Mouse (Mus musculus): ENCODE measurements around the gene Flii. TPM values are rescaled to one million over a fixed set of nuclear protein-coding genes. Genes with fewer than 3 reads are reported as not detected.

Gene Flii
- total and polyA plus RNA-seq, 3 experiments: 49.5 to 112 (median 88.6) TPM

- TF ChIP-seq CHD1 (IDR thresholded peaks at IDR 0.05; ENCODE audit: low read depth, low read length): no peak
- no peak for TF ChIP-seq POLR2A (IDR thresholded peaks at IDR 0.05; ENCODE audit: low read depth, low read length)
- no peak for TF ChIP-seq POLR2AphosphoS2 (IDR thresholded peaks at IDR 0.05; ENCODE audit: low read depth, low read length)
- TF ChIP-seq ZC3H11A (IDR thresholded peaks at IDR 0.05; ENCODE audit: low read depth, low read length): no peak
- TF ChIP-seq MAX (IDR thresholded peaks at IDR 0.05; ENCODE audit: low read length): peak; percentile 56; the same call in 1 of the 2 replicates
- TF ChIP-seq KAT2A (IDR thresholded peaks at IDR 0.05; ENCODE audit: insufficient replicate concordance, low read length): no peak
- TF ChIP-seq MYC (IDR thresholded peaks at IDR 0.05; ENCODE audit: low read depth, low read length): no peak
- no peak for TF ChIP-seq RCOR1 (conservative IDR thresholded peaks at IDR 0.05; ENCODE audit: low read depth, low read length)
- TF ChIP-seq EP300 (IDR thresholded peaks at IDR 0.05; ENCODE audit: low read length): 0 out of 2 replicates have a peak, but pooled peaks have one; percentile 34
- no peak for TF ChIP-seq ZNF384 (IDR thresholded peaks at IDR 0.05; ENCODE audit: low read depth, low read length)
- no peak for TF ChIP-seq HCFC1 (IDR thresholded peaks at IDR 0.05; ENCODE audit: low read depth, low read length)
- TF ChIP-seq TBP (conservative IDR thresholded peaks at IDR 0.05; ENCODE audit: low read depth, low read length): no peak
Observed at GRCm38 (mm10) chr11:60703131-60703530, 23.9 kb downstream of the Flii start (continued).

DNA sequence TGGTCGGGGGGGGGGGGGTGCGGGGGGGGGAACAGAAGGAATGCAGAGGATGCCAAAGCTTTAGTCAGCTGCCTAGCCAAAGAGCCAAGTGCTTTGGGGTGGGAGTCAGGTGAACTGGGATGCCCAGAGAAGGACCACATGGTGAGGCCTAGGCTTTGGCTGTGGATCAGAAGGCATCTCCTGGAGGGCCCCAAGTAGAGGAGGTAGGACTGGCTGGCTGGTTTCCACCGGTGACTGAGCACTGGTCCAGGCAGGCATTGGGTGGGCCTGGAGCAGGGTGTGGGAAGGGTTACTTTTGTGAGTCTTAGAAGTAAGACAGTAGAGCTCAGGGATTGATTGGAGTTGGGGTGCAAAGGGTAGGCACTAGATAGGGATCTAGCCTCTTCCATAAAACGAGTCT is 25.5 kb downstream of the Flii start:
- H3K27ac ChIP-seq (ENCODE audit: insufficient read depth, low read depth): no peak overlapping the region
- dilution Hi-C loops (cut with MboI; ENCODE audit: extremely low pct_ligation_motif_present, extremely low pct_unique_long_range_greater_than_20kb, low sequenced_read_pairs): no loop called here
- in situ Hi-C loops (cut with MboI; ENCODE audit: low pct_ligation_motif_present, low pct_unique_long_range_greater_than_20kb, low sequenced_read_pairs): no loop called here

DNA sequence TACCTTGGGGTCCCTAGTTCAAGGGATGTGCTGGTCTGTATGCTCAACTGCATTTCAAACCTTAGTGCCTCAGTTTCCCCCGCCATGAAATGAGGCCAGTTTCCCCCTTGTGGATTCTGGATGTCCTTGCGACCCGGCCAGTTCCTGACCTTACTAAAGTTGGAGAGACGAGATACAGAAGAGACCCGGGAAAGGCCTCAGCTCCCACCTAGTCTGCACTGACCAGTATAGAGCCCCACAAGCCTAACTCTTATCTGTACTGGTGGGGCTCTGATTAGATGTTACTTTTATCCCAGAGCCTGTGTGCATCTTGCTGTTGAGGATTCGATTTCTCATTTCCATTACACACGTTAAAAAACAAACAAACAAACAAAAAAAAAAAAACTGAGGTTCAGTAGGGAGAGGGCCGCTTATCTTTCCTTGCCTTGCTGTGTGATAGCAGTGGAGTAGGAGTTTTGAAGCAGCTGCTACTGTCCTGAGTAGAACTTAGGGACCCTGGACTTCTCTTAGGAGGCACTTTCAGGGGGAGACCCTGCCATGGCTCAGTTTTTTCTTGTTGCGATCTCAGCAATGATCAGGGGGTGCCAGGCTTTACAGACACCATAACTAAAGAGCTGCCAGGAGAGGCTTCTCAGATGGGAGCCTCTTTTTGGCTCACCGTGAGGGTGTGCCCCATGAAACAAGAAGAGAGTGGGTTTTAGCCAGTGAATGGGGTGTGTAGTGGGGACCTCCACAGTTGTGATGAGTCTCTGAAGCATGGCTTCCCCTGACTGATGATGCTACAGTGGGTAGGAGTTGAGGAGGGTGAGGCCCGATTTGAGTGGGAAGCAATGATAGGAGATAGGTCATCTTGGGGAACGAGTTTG is 26.5 kb downstream of the Flii start:
- DNase-seq (ENCODE audit: extremely low read depth): no peak
- dilution Hi-C loops (cut with MboI; ENCODE audit: extremely low pct_ligation_motif_present, extremely low pct_unique_long_range_greater_than_20kb, low sequenced_read_pairs): no loop called here
- TF ChIP-seq ZKSCAN1 (IDR thresholded peaks at IDR 0.05; ENCODE audit: borderline replicate concordance, low read depth, low read length): no peak
- no peak for TF ChIP-seq KAT2A (IDR thresholded peaks at IDR 0.05; ENCODE audit: insufficient replicate concordance, low read length)
- no peak for TF ChIP-seq HCFC1 (IDR thresholded peaks at IDR 0.05; ENCODE audit: low read depth, low read length)
- TF ChIP-seq ZC3H11A (IDR thresholded peaks at IDR 0.05; ENCODE audit: low read depth, low read length): no peak
- no peak for TF ChIP-seq MAZ (IDR thresholded peaks at IDR 0.05; ENCODE audit: low read depth, low read length)
- TF ChIP-seq POLR2AphosphoS2 (IDR thresholded peaks at IDR 0.05; ENCODE audit: low read depth, low read length): no peak
- no peak for TF ChIP-seq MAX (IDR thresholded peaks at IDR 0.05; ENCODE audit: low read length)
- TF ChIP-seq UBTF (IDR thresholded peaks at IDR 0.05; ENCODE audit: low read depth, low read length): no peak
- TF ChIP-seq IRF4 (IDR thresholded peaks at IDR 0.05; ENCODE audit: low read depth, low read length): no peak
- no peak for TF ChIP-seq EP300 (IDR thresholded peaks at IDR 0.05; ENCODE audit: low read length)
- no peak for TF ChIP-seq RCOR1 (conservative IDR thresholded peaks at IDR 0.05; ENCODE audit: low read depth, low read length)
- no peak for TF ChIP-seq E2F4 (IDR thresholded peaks at IDR 0.05; ENCODE audit: insufficient replicate concordance, low read depth, low read length)
- no peak for TF ChIP-seq ZNF384 (IDR thresholded peaks at IDR 0.05; ENCODE audit: low read depth, low read length)
- TF ChIP-seq SMC3 (IDR thresholded peaks at IDR 0.05; ENCODE audit: low read depth, low read length): no peak
- no peak for TF ChIP-seq MEF2A (IDR thresholded peaks at IDR 0.05; ENCODE audit: borderline replicate concordance, low read depth, low read length)
- no peak for TF ChIP-seq CHD1 (IDR thresholded peaks at IDR 0.05; ENCODE audit: low read depth, low read length)

More for the DNA sequence above, 25.5 kb downstream of the Flii start:
- Histone ChIP-seq H3K79me2 (replicated peaks; ENCODE audit: control insufficient read depth, extremely low read depth, insufficient read depth, poor library complexity, severe bottlenecking) (no peaks in the 10 kb centered on the region), H3K9ac (ENCODE audit: insufficient read depth, low read depth) (no peak overlapping the region), H3K36me3 (replicated peaks in 1 of 2; ENCODE audit: control insufficient read depth in 1 of 2, insufficient read depth in 1 of 2, low read length in 1 of 2) (peaks cover 8 to 30% of the 10 kb centered on the region in 2 experiments), H3K4me3 (replicated peaks in 1 of 3; ENCODE audit: low read depth in 2 of 3, low read length in 2 of 3, poor library complexity in 1 of 3) (no peak overlapping the region), H3K9me3 (replicated peaks; ENCODE audit: low read length) (no peaks in the 10 kb centered on the region), H3K4me1 (ENCODE audit: control insufficient read depth in 1 of 2, insufficient read depth in 2 of 2) (peaks cover 20 to 46% of the 10 kb centered on the region in 2 experiments), H3K27me3 (replicated peaks) (peaks cover 7% of the 10 kb centered on the region), H3K4me2 (ENCODE audit: insufficient read depth, low read depth, poor library complexity, severe bottlenecking) (no peak overlapping the region)
- TF ChIP-seq KAT2A (IDR thresholded peaks at IDR 0.05; ENCODE audit: insufficient replicate concordance, low read length) (no peak), ZNF384 (IDR thresholded peaks at IDR 0.05; ENCODE audit: low read depth, low read length) (no peak), USF1 (IDR thresholded peaks at IDR 0.05; ENCODE audit: low read depth, low read length) (no peak), UBTF (IDR thresholded peaks at IDR 0.05; ENCODE audit: low read depth, low read length) (no peak), MAX (IDR thresholded peaks at IDR 0.05; ENCODE audit: low read length) (no peak), MAZ (IDR thresholded peaks at IDR 0.05; ENCODE audit: low read depth, low read length) (no peak), NRF1 (IDR thresholded peaks at IDR 0.05; ENCODE audit: low read depth, low read length) (no peak), JUND (conservative IDR thresholded peaks at IDR 0.05; ENCODE audit: low read depth, low read length) (no peak), RCOR1 (conservative IDR thresholded peaks at IDR 0.05; ENCODE audit: low read depth, low read length) (no peak)
- no peak for DNase-seq (ENCODE audit: extremely low read depth)

More for the DNA sequence above, 26.5 kb downstream of the Flii start:
- Histone ChIP-seq H3K27ac (ENCODE audit: insufficient read depth, low read depth) (no peak overlapping the region), H3K79me2 (replicated peaks; ENCODE audit: control insufficient read depth, extremely low read depth, insufficient read depth, poor library complexity, severe bottlenecking) (no peaks in the 10 kb centered on the region), H3K36me3 (replicated peaks in 1 of 2; ENCODE audit: control insufficient read depth in 1 of 2, insufficient read depth in 1 of 2, low read length in 1 of 2) (peaks cover 0 to 20% of the 10 kb centered on the region in 2 experiments), H3K27me3 (replicated peaks) (peaks cover 7% of the 10 kb centered on the region), H3K4me3 (replicated peaks in 1 of 3; ENCODE audit: low read depth in 2 of 3, low read length in 2 of 3, poor library complexity in 1 of 3) (peak overlapping the region; percentile 84 to 94 (median 88)), H3K9ac (ENCODE audit: insufficient read depth, low read depth) (peak overlapping the region; percentile 93), H3K4me1 (ENCODE audit: control insufficient read depth in 1 of 2, insufficient read depth in 2 of 2) (peaks cover 20 to 46% of the 10 kb centered on the region in 2 experiments), H3K4me2 (ENCODE audit: insufficient read depth, low read depth, poor library complexity, severe bottlenecking) (peak overlapping the region; percentile 97), H3K9me3 (replicated peaks; ENCODE audit: low read length) (no peaks in the 10 kb centered on the region)
- in situ Hi-C loops (cut with MboI; ENCODE audit: low pct_ligation_motif_present, low pct_unique_long_range_greater_than_20kb, low sequenced_read_pairs): no loop called here
